8 mouse cellular contexts compared by ENCODE assay signal in genomic region chr6:113469432-113469831, GRCm38 (mm10). TPM values are rescaled to one million over a fixed set of nuclear protein-coding genes. Genes with fewer than 3 reads are reported as not detected.
DNase-seq lines count a peak whose midpoint lies in the region; ATAC-seq and TF ChIP-seq lines count a peak whose summit lies in the region.

No protein-coding gene starts in this region.

- DNase-seq in cerebellum, postnatal 14 days: peak; percentile 86 to 93
- peak; percentile 65 to 76 for DNase-seq in frontal cortex, postnatal 36 days (ENCODE audit: low spot score in 2 of 2)
- peak; percentile 74 for DNase-seq in hindbrain, embryonic 14.5 days (ENCODE audit: low spot score)
- DNase-seq in left cerebral cortex, adult 2 months (ENCODE audit: extremely low spot score in 1 of 2, low spot score in 2 of 2): peak; percentile 67 to 79
- peak; percentile 82 to 87 for DNase-seq in lung, postnatal 4 days
- DNase-seq in retina, postnatal 1 day: peak; percentile 91
- peak; percentile 72 for DNase-seq in urinary bladder, adult 2 months (ENCODE audit: low spot score)

- no peaks in the 10 kb centered on the region for H3K9me3 ChIP-seq in hindbrain, embryonic 14.5 days (ENCODE audit: control insufficient read depth, low read length)

- no peak overlapping the region for H3K27ac ChIP-seq in hindbrain, embryonic 14.5 days
- H3K27ac ChIP-seq in left cerebral cortex, adult 2 months: 0 out of 2 replicates have a peak overlapping the region, but pooled peaks have one; percentile 5

- peak; percentile 46 for TF ChIP-seq CTCF in left cerebral cortex, adult 2 months (IDR thresholded peaks at IDR 0.05)

- no peaks in the 10 kb centered on the region for H3K36me3 ChIP-seq in hindbrain, embryonic 14.5 days (replicated peaks; ENCODE audit: control insufficient read depth, insufficient read depth)

- peak overlapping the region; percentile 31 for H3K4me3 ChIP-seq in hindbrain, embryonic 14.5 days (replicated peaks; ENCODE audit: low read length)
- peak overlapping the region; percentile 44 for H3K4me3 ChIP-seq in left cerebral cortex, adult 2 months

- 1% methylated on average over 27 of the region's 31 CpGs for WGBS in hindbrain, embryonic 14.5 days

- ATAC-seq in activated CD4-positive, CD25-positive, alpha-beta regulatory T cell, adult 4 months: peak; percentile 41
- peak; percentile 60; the same call in 1 of the 2 replicates for ATAC-seq in hindbrain, embryonic 14.5 days (ENCODE audit: low FRiP score)

- H3K4me2 ChIP-seq in hindbrain, embryonic 14.5 days (replicated peaks): peak overlapping the region; percentile 55

- intact Hi-C loops in left cerebral cortex, adult 2 months (cut with DNase I): no loop called here

- peaks cover 7% of the 10 kb centered on the region; the same call in 1 of the 2 replicates for H3K4me1 ChIP-seq in hindbrain, embryonic 14.5 days (replicated peaks; ENCODE audit: control insufficient read depth, insufficient read depth, low read length)

- peaks cover 23% of the 10 kb centered on the region; the same call in 1 of the 2 replicates for H3K27me3 ChIP-seq in hindbrain, embryonic 14.5 days (ENCODE audit: control insufficient read depth, insufficient read depth, low read length)

- H3K9ac ChIP-seq in hindbrain, embryonic 14.5 days: peak overlapping the region; percentile 28; the same call in 1 of the 2 replicates

RNA-seq across cellular contexts. Expression of gene Il17rc, which starts 1.8 kb away (rescaled TPM):
- polyA plus RNA-seq in activated CD4-positive, CD25-positive, alpha-beta regulatory T cell, adult 4 months (2017; shearing (Covaris generic)): not detected
- polyA plus RNA-seq in hindbrain, embryonic 14.5 days (2014; fragmentation: Nextera tagmentation; extraction: Ambion mirVana): 2.4 and 3.0 TPM in 2 replicates
- 1 to 10 TPM; 4.4 to 5.1 TPM for total RNA-seq in left cerebral cortex, adult 2 months (2021)
- 62.5 and 65.3 TPM in 2 replicates for polyA plus RNA-seq in urinary bladder, adult 2 months (2012; rRNA removed)

RNA-seq across cellular contexts. Expression of gene Il17re, which starts 11.1 kb away (rescaled TPM):
- polyA plus RNA-seq in activated CD4-positive, CD25-positive, alpha-beta regulatory T cell, adult 4 months (2017; shearing (Covaris generic)): under 1 TPM; 0.97 TPM
- polyA plus RNA-seq in hindbrain, embryonic 14.5 days (2014; fragmentation: Nextera tagmentation; extraction: Ambion mirVana): 0.27 and 0.31 TPM in 2 replicates
- total RNA-seq in left cerebral cortex, adult 2 months (2021): under 1 TPM; 0.49 to 0.50 TPM
- 71.8 and 87.7 TPM in 2 replicates for polyA plus RNA-seq in urinary bladder, adult 2 months (2012; rRNA removed)

RNA-seq across cellular contexts. Expression of gene Creld1, which starts 13.7 kb away (rescaled TPM):
- 1 to 10 TPM; 2.7 to 8.0 TPM for polyA plus RNA-seq in activated CD4-positive, CD25-positive, alpha-beta regulatory T cell, adult 4 months (2017; shearing (Covaris generic))
- 61.5 and 69.9 TPM in 2 replicates for polyA plus RNA-seq in hindbrain, embryonic 14.5 days (2014; fragmentation: Nextera tagmentation; extraction: Ambion mirVana)
- 100 to 1,000 TPM; 116 to 117 TPM for total RNA-seq in left cerebral cortex, adult 2 months (2021)
- 46.1 and 58.4 TPM in 2 replicates for polyA plus RNA-seq in urinary bladder, adult 2 months (2012; rRNA removed)

RNA-seq across cellular contexts. Expression of gene Jagn1, which starts 27.1 kb away (rescaled TPM):
- polyA plus RNA-seq in activated CD4-positive, CD25-positive, alpha-beta regulatory T cell, adult 4 months (2017; shearing (Covaris generic)): 10 to 100 TPM; 40.7 to 68.9 TPM
- polyA plus RNA-seq in hindbrain, embryonic 14.5 days (2014; fragmentation: Nextera tagmentation; extraction: Ambion mirVana): 87.9 and 88.5 TPM in 2 replicates
- total RNA-seq in left cerebral cortex, adult 2 months (2021): 10 to 100 TPM; 35.7 to 36.8 TPM
- polyA plus RNA-seq in urinary bladder, adult 2 months (2012; rRNA removed): 54.5 and 61.3 TPM in 2 replicates

RNA-seq across cellular contexts. Expression of gene Prrt3, which starts 32.3 kb away (rescaled TPM):
- under 1 TPM in 1 of 2 experiments, not detected in 1; 0.20 TPM for polyA plus RNA-seq in activated CD4-positive, CD25-positive, alpha-beta regulatory T cell, adult 4 months (2017; shearing (Covaris generic))
- polyA plus RNA-seq in hindbrain, embryonic 14.5 days (2014; fragmentation: Nextera tagmentation; extraction: Ambion mirVana): 10.5 and 10.7 TPM in 2 replicates
- total RNA-seq in left cerebral cortex, adult 2 months (2021): 10 to 100 TPM; 54.9 to 61.1 TPM
- 0.10 and 0.18 TPM in 2 replicates for polyA plus RNA-seq in urinary bladder, adult 2 months (2012; rRNA removed)

Comparison
In these comparisons a context has a peak if more than half of its experiments do, and no peak if none do; other contexts are left out.
1. RNA of gene Il17rc, which starts 1.8 kb away (polyA plus RNA-seq): 62.5 to 65.3 TPM in urinary bladder, adult 2 months; 2.4 to 3.0 TPM in hindbrain, embryonic 14.5 days and not detected in activated CD4-positive, CD25-positive, alpha-beta regulatory T cell, adult 4 months; every median in the first group is over 10 times any median in the second.
2. RNA of gene Il17re, which starts 11.1 kb away (polyA plus RNA-seq): 71.8 to 87.7 TPM in urinary bladder, adult 2 months; 0.97 TPM in activated CD4-positive, CD25-positive, alpha-beta regulatory T cell, adult 4 months and 0.27 to 0.31 TPM in hindbrain, embryonic 14.5 days; every median in the first group is over 10 times any median in the second.
3. Peak in every context shown above with its lines, with median percentiles within 50 percentile points of each other: DNase-seq.